Mouse (Mus musculus) left cerebral cortex, adult 2 months (tissue): Measurements from ENCODE around the gene Nbeal2. TPM values are rescaled to one million over a fixed set of nuclear protein-coding genes. Genes with fewer than 3 reads are reported as not detected.
A peak's percentile ranks its signal among the peaks of the same experiment; 100 is the strongest.

ENCODE experiments used
- DNase-seq, 2 experiments: peaks; one replicate each; pipeline ENCODE4 v3.0.0; 2021 to 2022; ENCODE audit warnings: low spot score in 2 of 2, mixed read lengths in 1 of 2; ENCODE audit errors: extremely low spot score in 1 of 2
- H3K27ac ChIP-seq: fragments of 200-600 bp; 2 replicates; pipeline ENCODE4 v1.8.1; 2022
- H3K4me3 ChIP-seq: fragments of 200-600 bp; 2 replicates; pipeline ENCODE4 v1.8.1; 2022
- CTCF ChIP-seq: fragments of 200-600 bp; IDR thresholded peaks from 2 replicates; pipeline ENCODE4 v1.8.1; 2022; ENCODE audit warnings: antibody characterized with exemption, mild to moderate bottlenecking, moderate library complexity
- intact Hi-C: fragments of 180-260 bp; cut with DNase I; formaldehyde crosslinking; loops from one replicate; pipeline ENCODE4 v1.15.1; 2025
- total RNA-seq, 2 experiments: library from RNA; stranded (reverse); gene quantifications; 2 replicates each; pipeline ENCODE4 v1.2.3; 2021

The Nbeal2 gene
- total RNA-seq, 2 experiments from 2014 or later, result 12.6 to 14.4 TPM

DNA sequence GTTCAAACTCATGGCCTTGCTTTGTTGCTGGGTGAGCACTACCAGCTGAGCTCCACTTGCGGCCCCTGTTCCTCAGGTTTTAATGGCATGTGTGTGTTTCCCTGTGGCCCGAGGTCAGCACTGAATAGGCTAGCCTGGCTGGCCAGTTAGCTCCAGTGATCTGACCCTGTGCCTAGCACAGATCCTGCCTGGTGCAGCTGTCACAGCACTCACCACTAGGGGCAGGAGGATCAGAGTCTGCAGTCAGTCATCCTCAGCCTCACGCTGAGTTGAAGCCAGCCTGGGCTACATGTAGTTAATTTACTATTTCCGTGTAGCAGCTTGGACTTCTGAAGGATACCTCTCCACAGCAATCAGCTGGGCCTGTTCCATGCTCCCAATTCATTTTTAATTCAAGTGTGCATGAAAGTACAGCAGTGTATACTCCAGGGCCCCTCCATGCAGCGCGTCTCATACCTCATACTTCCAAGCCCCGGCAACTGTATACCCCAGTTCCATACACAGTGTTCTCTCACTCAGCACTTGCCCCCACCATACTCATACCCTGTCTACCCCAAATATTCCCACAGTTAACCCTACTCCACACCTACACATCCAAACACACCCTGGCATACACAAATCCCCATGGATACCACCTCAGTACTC is 18.6 kb upstream of the Nbeal2 start:
- TF ChIP-seq CTCF, result peak; percentile 67
- H3K27ac ChIP-seq, result peak overlapping the region; percentile 42
- DNase-seq, result no peak
- no peak overlapping the region for H3K4me3 ChIP-seq
- intact Hi-C loops, result loop anchor here (5.0 kb wide), 1 partner anchor 35 kb away; no protein-coding TSS in a partner anchor

DNA sequence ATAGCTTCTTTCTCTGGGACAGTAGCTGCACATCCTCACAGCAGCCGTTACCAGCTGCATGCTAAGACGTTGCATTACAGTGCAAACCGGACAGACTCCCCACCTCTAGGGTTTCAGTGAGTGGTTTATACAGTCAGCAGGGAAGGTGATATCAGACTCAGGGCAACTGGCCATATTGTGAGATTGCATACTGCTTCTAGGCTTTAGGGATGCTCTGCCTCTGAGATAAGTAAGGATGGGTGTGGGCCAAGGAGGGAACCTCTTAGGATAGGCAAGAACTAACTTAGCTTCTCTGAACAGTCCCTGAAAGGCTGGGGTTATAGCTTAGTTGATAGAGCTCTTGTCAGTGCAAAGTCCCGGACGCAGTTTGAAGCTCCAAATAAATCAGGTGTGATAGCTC is 15.8 kb upstream of the Nbeal2 start:
- Histone ChIP-seq H3K4me3 (no peak overlapping the region), H3K27ac (no peak overlapping the region)
- DNase-seq, result no peak
- intact Hi-C loops, result loop anchor here (5.0 kb wide), 1 partner anchor 38 kb away; no protein-coding TSS in a partner anchor
- TF ChIP-seq CTCF, result no peak

DNA sequence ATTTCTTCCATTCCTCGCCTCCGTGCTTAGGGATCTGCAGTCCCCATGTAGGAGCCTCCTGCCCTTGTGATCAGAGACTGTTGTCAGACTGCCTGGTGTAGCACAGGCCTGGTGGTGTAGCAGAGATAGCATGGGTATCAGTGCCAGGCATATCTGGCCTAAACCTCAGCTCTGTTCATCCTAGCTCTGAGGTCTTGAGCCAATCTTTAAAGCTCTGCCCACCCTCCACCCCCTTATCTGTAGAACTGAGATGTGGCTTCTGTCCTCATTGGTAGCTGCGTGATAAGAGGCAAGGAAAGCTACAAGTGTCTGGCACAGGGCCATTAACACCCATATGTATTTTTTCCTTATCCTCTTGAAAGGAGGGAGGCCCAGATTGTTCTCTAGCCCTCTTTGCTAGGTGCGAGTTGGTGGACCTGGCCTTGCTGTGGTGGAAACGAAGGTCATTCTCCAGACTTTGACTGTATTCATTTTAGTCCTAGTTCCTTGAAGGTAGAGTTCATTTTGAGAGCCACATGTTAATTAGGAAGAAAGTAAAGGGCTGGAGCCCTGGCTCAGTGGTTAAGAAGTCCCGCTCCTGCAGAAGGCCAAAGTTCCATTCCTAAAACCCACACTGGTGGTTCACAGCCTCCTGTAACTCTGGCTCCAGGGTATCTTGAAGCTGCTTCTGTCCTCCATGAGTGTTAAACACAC is 14.8 kb upstream of the Nbeal2 start:
- Histone ChIP-seq H3K27ac (no peak overlapping the region), H3K4me3 (no peak overlapping the region)
- TF ChIP-seq CTCF, result no peak
- intact Hi-C loops, result no loop called here
- no peak for DNase-seq

DNA sequence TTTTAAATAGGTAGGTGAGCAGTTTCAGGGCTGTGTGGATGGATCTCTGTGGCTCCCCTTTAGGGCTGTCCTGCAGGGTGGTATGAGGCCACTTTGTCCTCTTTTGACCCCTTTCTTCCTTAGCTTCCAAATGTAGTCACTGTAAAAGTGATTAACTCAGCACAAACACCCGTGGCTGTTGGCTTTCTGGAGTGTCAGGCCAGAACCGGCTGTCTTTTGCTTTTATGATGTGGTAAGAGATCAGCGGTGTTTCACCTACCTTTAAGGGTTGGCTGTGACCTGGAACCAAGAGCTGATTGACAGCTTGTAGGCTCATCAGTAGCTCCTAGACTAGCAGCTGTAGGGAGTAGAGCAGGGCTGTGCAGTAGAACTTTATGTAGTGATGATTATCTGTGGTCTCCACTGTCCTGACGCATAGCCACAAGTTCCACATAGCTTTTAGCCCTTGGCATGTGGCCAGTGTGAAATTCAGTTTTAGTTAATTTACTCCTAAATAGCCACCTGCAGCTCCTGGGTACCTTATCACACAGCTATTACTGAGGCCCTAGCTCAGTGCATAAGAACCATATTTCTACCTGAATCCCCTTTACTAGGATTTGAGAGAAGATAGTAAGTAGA is 13.4 kb upstream of the Nbeal2 start:
- TF ChIP-seq CTCF, result no peak
- intact Hi-C loops, result no loop called here
- Histone ChIP-seq H3K27ac (no peak overlapping the region), H3K4me3 (no peak overlapping the region)
- no peak for DNase-seq

- no peak for TF ChIP-seq CTCF
Measured at GRCm38 (mm10) chr9:110666374-110666773, 12.4 kb upstream of the Nbeal2 start.

GRCm38 (mm10) chr9:110665912-110666311 is 12.0 kb upstream of the Nbeal2 start:
- no peak for DNase-seq
- intact Hi-C loops, result no loop called here
- H3K27ac ChIP-seq, result no peak overlapping the region; the same call in 1 of the 2 replicates
- TF ChIP-seq CTCF, result no peak
- H3K4me3 ChIP-seq, result no peak overlapping the region

More at GRCm38 (mm10) chr9:110666374-110666773, 12.4 kb upstream of the Nbeal2 start:
- DNase-seq, result no peak
- intact Hi-C loops, result no loop called here
- no peak overlapping the region; the same call in 1 of the 2 replicates for H3K27ac ChIP-seq
- no peak overlapping the region for H3K4me3 ChIP-seq

- no peak for TF ChIP-seq CTCF
- no peak overlapping the region for H3K27ac ChIP-seq
- intact Hi-C loops, result no loop called here
- H3K4me3 ChIP-seq, result no peak overlapping the region
- DNase-seq, result no peak
Measured at GRCm38 (mm10) chr9:110662844-110663243, 8.9 kb upstream of the Nbeal2 start.

GRCm38 (mm10) chr9:110660856-110661612 is 7.1 kb upstream of the Nbeal2 start:
- intact Hi-C loops, result no loop called here
- no peak overlapping the region for H3K27ac ChIP-seq
- TF ChIP-seq CTCF, result no peak
- no peak for DNase-seq
- H3K4me3 ChIP-seq, result no peak overlapping the region

DNA sequence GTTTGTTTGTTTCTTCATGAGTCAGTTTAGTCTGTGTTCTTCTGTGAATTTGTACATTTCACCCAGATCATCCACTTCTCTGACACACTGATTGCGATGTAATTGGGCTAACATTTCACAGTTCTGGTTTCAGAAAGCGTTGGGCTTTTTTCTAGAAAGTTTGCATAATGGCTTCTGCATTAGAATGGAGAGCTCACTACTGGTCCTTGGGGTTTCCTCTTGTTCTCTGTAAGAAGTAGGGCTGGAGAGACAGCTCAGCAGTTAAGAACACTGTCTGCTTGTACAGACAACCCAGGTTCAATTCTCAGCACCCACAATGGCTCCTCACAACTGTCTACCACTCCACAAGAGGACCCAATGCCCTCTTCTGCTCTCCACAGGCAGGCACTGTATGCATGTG is 6.2 kb upstream of the Nbeal2 start:
- intact Hi-C loops, result no loop called here
- no peak for TF ChIP-seq CTCF
- no peak for DNase-seq
- Histone ChIP-seq H3K4me3 (no peak overlapping the region), H3K27ac (no peak overlapping the region)

- H3K27ac ChIP-seq, result no peak overlapping the region
- no peak for TF ChIP-seq CTCF
- DNase-seq, result no peak
- no peak overlapping the region for H3K4me3 ChIP-seq
- intact Hi-C loops, result no loop called here
Measured at GRCm38 (mm10) chr9:110659521-110659920, 5.6 kb upstream of the Nbeal2 start.

DNA sequence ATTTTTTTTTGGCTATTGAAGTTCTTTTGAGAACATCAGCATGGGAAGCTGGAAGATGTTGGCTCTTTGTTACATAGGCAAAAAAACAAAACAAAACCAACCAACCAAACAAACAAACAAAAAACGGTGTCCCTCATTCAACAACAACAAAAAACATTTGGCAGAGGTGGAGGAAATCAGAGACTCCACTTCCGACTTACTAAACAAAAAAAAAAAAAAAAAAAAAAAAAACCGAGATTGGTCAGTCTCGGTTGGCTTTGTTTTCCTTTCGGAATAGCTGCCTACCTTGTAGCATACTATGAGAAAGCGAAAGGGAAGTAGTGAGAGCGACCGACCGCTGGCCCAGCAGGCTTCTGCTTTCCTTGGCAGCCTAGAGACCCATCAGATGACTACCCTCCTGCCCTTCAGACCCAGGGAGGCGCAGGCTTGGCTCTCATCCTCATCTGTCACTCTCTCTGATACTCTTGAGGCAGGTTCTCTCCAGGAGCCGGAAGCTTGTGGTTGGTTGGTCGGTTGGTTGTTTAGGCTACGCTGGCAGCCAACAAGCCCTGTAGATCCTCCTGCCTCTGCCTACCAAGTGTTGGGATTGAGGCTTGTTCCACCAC is 3.6 kb upstream of the Nbeal2 start:
- no peak for TF ChIP-seq CTCF
- H3K27ac ChIP-seq, result peak overlapping the region; percentile 99
- intact Hi-C loops, result loop anchor here (2.0 kb wide), 1 partner anchor 27 kb away; no protein-coding TSS in a partner anchor
- no peak for DNase-seq
- peak overlapping the region; percentile 85 for H3K4me3 ChIP-seq
